Mouse (Mus musculus) inflammation-experienced regulatory T-cells (primary cell): ENCODE data around the gene Gm20379. TPM values are rescaled to one million over a fixed set of nuclear protein-coding genes. Genes with fewer than 3 reads are reported as not detected.

Experiments
- polyA plus RNA-seq, 2 experiments: library from polyadenylated mRNA; unstranded; fragments of 100-300 nt; shearing (Covaris generic); gene quantifications; one replicate each; pipeline ENCODE4 v1.2.1; 2017

The Gm20379 gene
- 1 to 10 TPM; 1.2 to 1.5 TPM for polyA plus RNA-seq

DNA sequence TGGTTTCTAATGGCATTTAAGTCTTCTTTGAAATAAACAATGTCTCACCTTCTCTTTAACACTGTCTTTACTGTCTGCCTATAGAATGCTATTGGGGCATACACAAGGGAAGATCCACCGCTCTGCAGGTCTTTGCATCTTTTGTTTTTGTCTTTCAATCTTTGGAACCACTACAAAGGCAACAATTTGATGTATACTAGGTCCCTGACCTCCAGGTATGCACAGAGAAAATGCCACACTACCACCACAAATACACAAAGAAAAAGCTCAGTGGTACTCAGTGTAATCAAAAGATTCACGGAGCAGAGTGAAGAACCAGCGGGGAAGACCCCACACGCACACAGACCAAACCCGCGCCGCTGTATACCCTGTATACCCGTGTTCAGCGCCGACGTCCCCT lies at the start of gene Gm20379:
Gene Gm20379, plus strand, starts transcription at position 301 of the 400 bp plus-strand sequence.

DNA sequence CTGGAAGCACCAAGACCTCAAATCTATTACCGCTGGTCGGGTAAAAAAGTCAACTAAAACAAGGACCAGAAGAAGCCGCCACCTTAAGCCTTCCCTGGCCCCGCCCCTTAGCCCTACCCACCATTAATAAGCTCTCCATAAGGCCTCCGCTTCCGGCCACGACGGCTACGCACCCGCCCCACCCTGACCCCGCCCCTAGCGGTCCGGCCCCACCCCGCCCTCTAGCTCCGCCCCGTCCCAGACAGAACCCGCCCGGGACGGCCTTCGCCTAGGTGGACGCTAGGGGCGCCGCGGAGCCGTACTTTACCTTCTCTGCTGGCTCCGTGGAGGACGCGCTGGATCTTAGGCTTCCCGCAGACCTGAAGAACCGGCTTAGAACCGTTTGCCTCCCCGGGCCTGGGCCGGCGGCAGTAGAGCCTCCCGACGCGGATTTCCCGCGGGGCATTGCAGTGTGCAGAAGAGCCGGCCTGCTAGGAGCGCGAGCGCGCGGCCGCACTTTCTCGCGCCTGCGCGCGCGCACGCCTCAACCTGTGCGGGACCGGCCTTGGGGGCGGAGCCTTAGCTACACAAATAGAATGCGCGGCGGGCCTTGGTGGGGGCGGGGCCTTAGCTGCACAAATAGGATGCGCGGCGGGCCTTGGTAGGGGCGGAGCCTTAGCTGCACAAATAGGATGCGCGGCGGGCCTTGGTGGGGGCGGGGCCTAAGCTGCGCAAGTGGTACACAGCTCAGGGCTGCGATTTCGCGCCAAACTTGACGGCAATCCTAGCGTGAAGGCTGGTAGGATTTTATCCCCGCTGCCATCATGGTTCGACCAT lies 48.9 kb downstream of the Gm20379 start, which contains the start of the genes Dhfr and Msh3:
Gene Dhfr, plus strand, starts transcription at position 271 of the 816 bp plus-strand sequence.
Gene Msh3, minus strand, starts transcription at position 548 of the 816 bp plus-strand sequence.

Other genes starting within 250 kb of the Gm20379 start
- gene Rasgrf2, start 174.3 kb upstream of the Gm20379 start, polyA plus RNA-seq: 1 to 10 TPM; 2.6 to 4.5 TPM
- gene Dhfr, start 48.7 kb downstream of the Gm20379 start, polyA plus RNA-seq: 1 to 10 TPM; 2.0 TPM
- gene Msh3, start 49.0 kb downstream of the Gm20379 start, polyA plus RNA-seq: 10 to 100 TPM; 43.3 to 44.6 TPM
- gene Ankrd34b, start 119.9 kb downstream of the Gm20379 start, polyA plus RNA-seq: under 1 TPM; 0.05 to 0.51 TPM
- gene Fam151b, start 178.0 kb downstream of the Gm20379 start, polyA plus RNA-seq: 1 to 10 TPM; 7.5 to 9.0 TPM
- gene Zfyve16, start 224.9 kb downstream of the Gm20379 start, polyA plus RNA-seq: 10 to 100 TPM; 13.6 to 14.7 TPM